In the genomic region with DNA sequence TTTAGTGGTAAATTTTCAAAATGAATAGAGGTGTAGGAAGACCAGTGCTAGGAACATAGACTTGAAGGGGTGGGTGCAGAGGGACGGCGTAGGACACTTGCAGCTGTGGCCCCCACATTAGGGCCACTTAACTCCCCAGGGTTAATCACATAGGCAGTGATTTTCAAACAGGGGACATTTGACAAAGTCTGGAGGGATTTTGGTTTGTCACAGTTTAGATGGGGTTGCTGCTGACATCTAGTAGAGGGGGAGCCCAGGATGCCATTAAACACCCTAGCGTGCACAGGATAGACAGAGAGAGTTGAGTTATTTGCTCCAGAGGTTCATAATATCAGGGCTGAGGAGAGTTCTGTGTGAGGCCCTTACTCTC, we compare ENCODE assay signal across 15 mouse cellular contexts. TPM values are rescaled to one million over a fixed set of nuclear protein-coding genes. Genes with fewer than 3 reads are reported as not detected.
DNase-seq lines count a peak whose midpoint lies in the region; ATAC-seq and TF ChIP-seq lines count a peak whose summit lies in the region.
"Had no signal": no experiment of that assay in that cellular context is flagged by ENCODE, and none has a peak within 500 bp of the region (broad histone marks: within the 10 kb centered on the region; RNA-seq: fewer than 3 reads in every experiment).

No protein-coding gene starts in this region.

- H3K27me3 ChIP-seq in heart, embryonic 15.5 days: no peaks in the 10 kb centered on the region
- no peaks in the 10 kb centered on the region for H3K27me3 ChIP-seq in myocyte (ENCODE audit: control insufficient read depth, insufficient read depth, insufficient read length)
- H3K27me3 ChIP-seq: limb, embryonic 15.5 days had no signal

- no peaks in the 10 kb centered on the region for H3K36me3 ChIP-seq in heart, embryonic 15.5 days
- no peaks in the 10 kb centered on the region for H3K36me3 ChIP-seq in myocyte (ENCODE audit: control insufficient read depth, insufficient read depth)
- H3K36me3 ChIP-seq: G1E; limb, embryonic 15.5 days; midbrain, embryonic 10.5 days had no signal

- ATAC-seq in heart, embryonic 15.5 days (replicated peaks; ENCODE audit: insufficient number of reproducible peaks, insufficient read depth, low FRiP score, low read depth): no peak

- intact Hi-C loops in left cerebral cortex, adult 2 months (cut with DNase I): no loop called here
- intact Hi-C loops in left cerebral cortex, postnatal 10 days (cut with DNase I): no loop called here

- 78% methylated on average over 3 of the region's 3 CpGs for WGBS in heart, embryonic 15.5 days

- H3K4me3 ChIP-seq in heart, embryonic 15.5 days: no peak overlapping the region
- no peak overlapping the region for H3K4me3 ChIP-seq in left cerebral cortex, adult 2 months
- no peak overlapping the region for H3K4me3 ChIP-seq in bone marrow macrophage, adult 2 months (ENCODE audit: insufficient read depth, low read length)
- no peak overlapping the region for H3K4me3 ChIP-seq in myocyte
- H3K4me3 ChIP-seq: layer of hippocampus, adult 2 months; limb, embryonic 15.5 days; midbrain, embryonic 10.5 days had no signal

- TF ChIP-seq POLR2A in bone marrow macrophage, adult 2 months (IDR thresholded peaks at IDR 0.05; ENCODE audit: borderline replicate concordance, low read depth, low read length): no peak
- TF ChIP-seq POLR2A in myocyte (IDR thresholded peaks at IDR 0.05; ENCODE audit: insufficient read length, low read depth): no peak

- no peak for DNase-seq in heart, postnatal 4 days
- DNase-seq in left cerebral cortex, adult 2 months (ENCODE audit: extremely low spot score in 1 of 2, low spot score in 2 of 2): no peak
- DNase-seq in left cerebral cortex, postnatal 10 days (ENCODE audit: extremely low spot score in 1 of 2, low spot score in 2 of 2): no peak
- DNase-seq in layer of hippocampus, postnatal 14 days (ENCODE audit: low spot score in 2 of 2): no peak
- no peak for DNase-seq in right cerebral cortex, adult 2 months (ENCODE audit: low spot score in 2 of 2)
- DNase-seq: cerebellum, adult 2 months; gastrocnemius, postnatal 25 days; thymus, postnatal 25 days had no signal

- no peak overlapping the region for H3K4me2 ChIP-seq in heart, embryonic 15.5 days
- peak overlapping the region; percentile 84 for H3K4me2 ChIP-seq in myocyte (ENCODE audit: low read depth)
- H3K4me2 ChIP-seq: limb, embryonic 15.5 days had no signal

- H3K79me2 ChIP-seq in myocyte (ENCODE audit: control insufficient read depth, insufficient read depth): no peaks in the 10 kb centered on the region

- TF ChIP-seq CTCF in left cerebral cortex, adult 2 months (IDR thresholded peaks at IDR 0.05): no peak
- no peak for TF ChIP-seq CTCF in bone marrow macrophage, adult 2 months (IDR thresholded peaks at IDR 0.05; ENCODE audit: low read depth, low read length)

- H3K27ac ChIP-seq in heart, embryonic 15.5 days: peak overlapping the region; percentile 49
- 0 out of 2 replicates have a peak overlapping the region, but pooled peaks have one; percentile 19 for H3K27ac ChIP-seq in left cerebral cortex, adult 2 months
- peak overlapping the region; percentile 70 for H3K27ac ChIP-seq in bone marrow macrophage, adult 2 months (ENCODE audit: insufficient read depth, low read depth, low read length)
- H3K27ac ChIP-seq: layer of hippocampus, adult 2 months had no signal

- H3ac ChIP-seq in myocyte (ENCODE audit: control insufficient read depth, insufficient read length): no peak overlapping the region

- H3K4me1 ChIP-seq in heart, embryonic 15.5 days (replicated peaks): peaks cover 31% of the 10 kb centered on the region
- peaks cover 50% of the 10 kb centered on the region for H3K4me1 ChIP-seq in bone marrow macrophage, adult 2 months (ENCODE audit: control insufficient read depth, insufficient read depth, low read length)

- no peak overlapping the region for H3K9ac ChIP-seq in heart, embryonic 15.5 days
- H3K9ac ChIP-seq: limb, embryonic 15.5 days had no signal

- no peaks in the 10 kb centered on the region for H3K9me3 ChIP-seq in heart, embryonic 15.5 days (replicated peaks)
- H3K9me3 ChIP-seq: limb, embryonic 15.5 days; midbrain, embryonic 10.5 days had no signal

TF ChIP-seq in myocyte, 11 proteins besides CTCF, POLR2A, EP300 and RAD21:
- TF ChIP-seq E2F4 (IDR thresholded peaks at IDR 0.05; ENCODE audit: insufficient read depth) (no peak), MAX (IDR thresholded peaks at IDR 0.05; ENCODE audit: low read depth) (no peak)

RNA-seq across cellular contexts. Expression of gene Id3, which starts 19.5 kb away (rescaled TPM):
- polyA plus RNA-seq in heart, embryonic 15.5 days (2015; fragmentation: Nextera tagmentation; extraction: Ambion mirVana): 261 and 294 TPM in 2 replicates
- total RNA-seq in heart, postnatal 4 days (2021): 10 to 100 TPM; 96.2 to 97.8 TPM
- 10 to 100 TPM; 26.8 to 36.1 TPM for total RNA-seq in left cerebral cortex, adult 2 months (2021)
- 10 to 100 TPM; 37.3 to 54.8 TPM for total RNA-seq in left cerebral cortex, postnatal 10 days (2021)
- 7.7 and 8.4 TPM in 2 replicates for polyA plus RNA-seq in bone marrow macrophage, adult 2 months (2012; ENCODE audit: insufficient read depth, insufficient read length, missing spikeins)
- polyA plus RNA-seq in myocyte (2012; fragmentation: generic; extraction: Trizol): 15.2 TPM
- total RNA-seq in layer of hippocampus, postnatal 14 days (2021): 10 to 100 TPM; 77.9 to 91.6 TPM
- polyA plus RNA-seq: G1E had no signal

RNA-seq across cellular contexts. Expression of gene E2f2, which starts 48.4 kb away (rescaled TPM):
- polyA plus RNA-seq in heart, embryonic 15.5 days (2015; fragmentation: Nextera tagmentation; extraction: Ambion mirVana): 7.8 and 9.6 TPM in 2 replicates
- 1 to 10 TPM; 5.8 to 9.7 TPM for total RNA-seq in heart, postnatal 4 days (2021)
- 1 to 10 TPM in 1 of 2 experiments, under 1 TPM in 1; 0.36 to 1.3 TPM for total RNA-seq in left cerebral cortex, adult 2 months (2021)
- 1 to 10 TPM in 1 of 2 experiments, under 1 TPM in 1; 0.97 to 1.9 TPM for total RNA-seq in left cerebral cortex, postnatal 10 days (2021)
- polyA plus RNA-seq in bone marrow macrophage, adult 2 months (2012; ENCODE audit: insufficient read depth, insufficient read length, missing spikeins): 20.0 and 20.8 TPM in 2 replicates
- 56.3 TPM for polyA plus RNA-seq in myocyte (2012; fragmentation: generic; extraction: Trizol)
- 1 to 10 TPM; 1.1 to 1.4 TPM for total RNA-seq in layer of hippocampus, postnatal 14 days (2021)

Comparison
In these comparisons a context has a peak if more than half of its experiments do, and no peak if none do; other contexts are left out.
1. H3K27ac ChIP-seq: peak in every context shown above with its lines; median percentile 70 in bone marrow macrophage, adult 2 months; 49 in heart, embryonic 15.5 days; 19 in left cerebral cortex, adult 2 months.